Mouse (Mus musculus) intestine, embryonic 14.5 days (tissue): ENCODE measurements around the gene Ube2e1. TPM values are rescaled to one million over a fixed set of nuclear protein-coding genes. Genes with fewer than 3 reads are reported as not detected.

ENCODE experiments used
- ATAC-seq: fragments of 200-750 bp; cut with Nextera tagmentation; replicated peaks from 2 replicates; pipeline ENCODE4 v1.8.0; 2017; ENCODE audit warnings: low read depth, moderate number of reproducible peaks, moderate TSS enrichment, moderate library complexity; ENCODE audit not compliant: low FRiP score, low TSS enrichment
- DNase-seq: peaks from one replicate; pipeline ENCODE4 v3.0.0-alpha.2; 2018; ENCODE audit warnings: low spot score
- H3K27ac ChIP-seq: fragments of 300-500 bp; sonication (generic); 2 replicates; pipeline ENCODE4 v1.5.1; 2014; ENCODE audit warnings: low read depth, mild to moderate bottlenecking, control low read depth
- H3K27me3 ChIP-seq: fragments of 300-500 bp; sonication (generic); replicated peaks from 2 replicates; pipeline ENCODE4 v1.6.1; 2014; ENCODE audit warnings: low read length, control low read depth; ENCODE audit not compliant: control insufficient read depth, insufficient read depth
- H3K36me3 ChIP-seq: fragments of 300-500 bp; sonication (generic); 2 replicates; pipeline ENCODE4 v1.6.1; 2014; ENCODE audit warnings: low read length, control low read depth; ENCODE audit not compliant: control insufficient read depth, insufficient read depth
- H3K4me1 ChIP-seq: fragments of 300-500 bp; sonication (generic); replicated peaks from 2 replicates; pipeline ENCODE4 v1.6.1; 2014; ENCODE audit warnings: low read length, control low read depth, mixed read lengths; ENCODE audit not compliant: control insufficient read depth, insufficient read depth
- H3K4me2 ChIP-seq: fragments of 300-500 bp; sonication (generic); 2 replicates; pipeline ENCODE4 v1.6.1; 2014; ENCODE audit warnings: low read length
- H3K4me3 ChIP-seq: fragments of 300-500 bp; sonication (generic); 2 replicates; pipeline ENCODE4 v1.5.1; 2014; ENCODE audit warnings: low read depth, low read length, control low read depth, mixed read lengths
- H3K9ac ChIP-seq: fragments of 300-500 bp; sonication (generic); 2 replicates; pipeline ENCODE4 v1.6.1; 2014; ENCODE audit warnings: mild to moderate bottlenecking, low read length
- H3K9me3 ChIP-seq: fragments of 300-500 bp; sonication (generic); 2 replicates; pipeline ENCODE4 v1.6.1; 2016; ENCODE audit warnings: low read length, control low read depth; ENCODE audit not compliant: control insufficient read depth
- WGBS: fragments of 180-500 bp; shearing (Covaris S2); extraction: QIAGEN DNeasy Blood & Tissue Kit; methylation state at CpG from one replicate; pipeline ENCODE4 v1.1.7; 2014; 5-methylcytosine and 5-hydroxymethylcytosine counted together
- polyA plus RNA-seq: library from polyadenylated mRNA; unstranded; fragments of >200 nt; fragmentation: Nextera tagmentation; extraction: Ambion mirVana; gene quantifications from 2 replicates; pipeline ENCODE4 v1.2.1, GENCODE M21; 2014

The Ube2e1 gene
- polyA plus RNA-seq, 1 experiment from 2014 or later = 46.4 TPM

- no peaks in the 10 kb centered on the region for H3K36me3 ChIP-seq
- WGBS = 91% methylated on average over 3 of the region's 3 CpGs
- ATAC-seq (no peak), DNase-seq (no peak)
- no peak overlapping the region for H3K27ac ChIP-seq
- H3K4me2 ChIP-seq = no peak overlapping the region
- H3K4me1 ChIP-seq = no peaks in the 10 kb centered on the region
- H3K4me3 ChIP-seq = no peak overlapping the region
- no peak overlapping the region for H3K9ac ChIP-seq
- no peaks in the 10 kb centered on the region for H3K27me3 ChIP-seq
- no peaks in the 10 kb centered on the region for H3K9me3 ChIP-seq
Measured at GRCm38 (mm10) chr14:18341088-18341487, 9.4 kb upstream of the Ube2e1 start.

- Histone ChIP-seq H3K36me3 (no peaks in the 10 kb centered on the region), H3K27me3 (no peaks in the 10 kb centered on the region), H3K9me3 (no peaks in the 10 kb centered on the region), H3K27ac (no peak overlapping the region), H3K9ac (no peak overlapping the region), H3K4me2 (no peak overlapping the region), H3K4me3 (no peak overlapping the region), H3K4me1 (no peaks in the 10 kb centered on the region)
- DNase-seq (no peak), ATAC-seq (no peak)
Measured at GRCm38 (mm10) chr14:18336106-18336505, 4.4 kb upstream of the Ube2e1 start.

DNA sequence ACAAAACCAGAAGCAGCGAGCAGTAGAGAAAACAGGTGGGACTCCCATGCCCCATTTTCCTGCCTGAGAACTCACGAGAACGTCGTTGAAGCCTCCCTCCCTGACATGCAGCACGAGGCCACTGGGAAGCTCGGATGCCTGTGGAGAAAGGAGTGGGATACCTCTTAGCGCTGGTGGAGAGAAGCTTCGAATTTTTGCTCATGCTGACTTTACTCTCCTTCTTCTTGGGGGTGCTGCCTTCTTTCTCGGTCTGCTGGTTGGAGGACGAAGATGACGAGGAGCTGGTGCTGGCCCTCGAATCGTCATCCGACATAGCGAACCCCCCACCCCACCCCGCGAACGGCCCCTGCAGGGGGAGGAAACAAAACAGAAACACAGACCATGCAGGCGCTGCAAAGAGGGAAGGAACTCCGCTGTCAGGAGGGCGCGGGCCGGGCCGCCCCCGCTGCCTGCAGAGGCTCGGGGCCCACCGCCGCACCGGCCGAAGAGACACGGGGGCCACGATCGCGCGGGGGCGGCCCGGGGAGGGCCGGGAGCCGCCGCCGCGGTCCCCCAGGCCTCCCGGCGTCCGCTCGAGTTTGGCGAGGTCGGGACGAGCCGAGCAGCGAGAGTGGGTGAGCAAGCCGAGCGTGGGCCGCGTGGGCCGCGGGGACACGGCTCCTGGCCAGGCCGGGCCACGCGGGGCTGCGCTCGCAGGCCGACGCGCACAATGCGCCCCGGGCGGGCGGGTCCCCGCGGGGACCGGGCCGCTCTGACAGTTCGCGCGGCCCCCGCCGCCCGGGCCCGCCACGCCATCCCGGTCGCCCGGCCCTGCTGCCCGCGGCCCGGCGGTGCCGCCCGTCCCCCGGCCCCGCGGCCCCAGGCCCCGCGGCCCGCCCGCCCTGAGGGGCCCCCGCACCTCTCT lies 618 bp downstream of the Ube2e1 start:
- H3K9ac ChIP-seq = peak overlapping the region; percentile 95
- WGBS = 0% methylated on average over 28 of the region's 99 CpGs
- H3K36me3 ChIP-seq = peaks cover 10% of the 10 kb centered on the region; the same call in 1 of the 2 replicates
- H3K27ac ChIP-seq = peak overlapping the region; percentile 78
- DNase-seq (peak; percentile 81), ATAC-seq (peak; percentile 83)
- peak overlapping the region; percentile 85 for H3K4me3 ChIP-seq
- peak overlapping the region; percentile 66 for H3K4me2 ChIP-seq
- H3K4me1 ChIP-seq = peaks cover 23% of the 10 kb centered on the region
- no peaks in the 10 kb centered on the region for H3K27me3 ChIP-seq
- H3K9me3 ChIP-seq = no peaks in the 10 kb centered on the region

DNA sequence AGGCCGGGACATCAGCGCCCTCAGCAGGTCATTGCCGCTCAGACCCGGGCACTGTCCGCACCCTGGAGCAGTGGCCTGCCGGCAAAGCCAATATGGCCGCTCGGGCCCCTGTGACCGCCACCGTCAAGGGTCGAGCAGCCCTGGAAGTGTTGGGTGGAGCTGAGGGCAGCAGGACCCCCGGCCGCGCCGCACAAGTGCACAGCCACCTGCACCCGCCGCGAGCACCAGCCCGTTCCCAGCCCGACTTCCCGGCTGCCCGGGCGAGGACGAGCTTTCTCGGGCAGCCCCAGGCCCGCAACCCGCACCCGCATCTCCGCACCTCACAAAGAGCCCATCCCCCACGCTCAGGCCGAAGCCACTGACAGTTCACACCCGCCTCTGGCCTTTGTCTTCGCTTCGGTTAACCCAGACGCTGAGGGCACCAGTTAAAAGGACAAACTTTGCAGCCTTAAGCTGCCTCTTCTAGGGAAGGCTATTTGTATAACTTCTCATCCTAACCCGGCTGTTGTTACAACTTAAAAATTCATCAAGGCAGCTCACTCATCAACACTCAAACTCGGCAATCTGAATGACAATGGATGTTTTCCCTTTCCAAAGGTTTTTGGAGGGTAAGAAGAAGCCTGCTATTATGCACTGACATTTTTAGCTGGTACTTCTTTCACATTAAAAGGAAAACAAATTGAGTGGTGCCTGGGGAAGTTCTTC lies 4.5 kb downstream of the Ube2e1 start:
- ATAC-seq (0 out of 2 replicates have a peak, but pooled peaks have one; percentile 17), DNase-seq (peak; percentile 64)
- Histone ChIP-seq H3K4me3 (peak overlapping the region; percentile 38), H3K4me2 (peak overlapping the region; percentile 68), H3K27me3 (no peaks in the 10 kb centered on the region), H3K36me3 (peaks cover 18% of the 10 kb centered on the region; the same call in 1 of the 2 replicates), H3K9me3 (no peaks in the 10 kb centered on the region), H3K4me1 (peaks cover 23% of the 10 kb centered on the region), H3K9ac (peak overlapping the region; percentile 21; the same call in 1 of the 2 replicates), H3K27ac (no peak overlapping the region)
- WGBS = 4% methylated on average over 36 of the region's 37 CpGs

- no peaks in the 10 kb centered on the region for H3K27me3 ChIP-seq
- H3K27ac ChIP-seq = no peak overlapping the region
- 79% methylated on average over 11 of the region's 11 CpGs for WGBS
- H3K9ac ChIP-seq = no peak overlapping the region
- DNase-seq (no peak), ATAC-seq (no peak)
- peaks cover 9% of the 10 kb centered on the region for H3K36me3 ChIP-seq
- no peaks in the 10 kb centered on the region for H3K9me3 ChIP-seq
- H3K4me3 ChIP-seq = no peak overlapping the region
- no peaks in the 10 kb centered on the region for H3K4me1 ChIP-seq
- no peak overlapping the region for H3K4me2 ChIP-seq
Measured at GRCm38 (mm10) chr14:18317457-18318411, 13.9 kb downstream of the Ube2e1 start.

DNA sequence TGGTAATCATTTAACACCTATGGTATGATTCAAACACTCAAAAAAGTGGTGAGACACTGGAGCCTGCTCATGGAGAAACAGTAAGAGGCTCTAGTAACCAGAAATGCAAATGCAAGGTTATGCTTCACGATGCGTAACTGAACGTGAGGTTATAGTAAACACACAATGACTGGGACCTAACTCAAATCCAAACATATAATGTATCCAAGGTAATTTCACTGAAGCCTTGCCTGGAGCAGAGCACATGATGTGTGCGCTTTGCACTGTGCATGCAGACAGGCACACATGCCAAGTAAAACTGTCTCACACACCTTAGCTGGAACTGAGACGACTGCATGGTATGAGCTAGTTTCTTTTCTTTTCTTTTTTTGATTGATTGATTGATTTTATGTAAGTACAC lies 27.5 kb downstream of the Ube2e1 start:
- no peaks in the 10 kb centered on the region for H3K27me3 ChIP-seq
- no peaks in the 10 kb centered on the region for H3K9me3 ChIP-seq
- ATAC-seq (no peak), DNase-seq (no peak)
- H3K4me3 ChIP-seq = no peak overlapping the region
- WGBS = 79% methylated on average over 5 of the region's 5 CpGs
- H3K9ac ChIP-seq = no peak overlapping the region
- no peaks in the 10 kb centered on the region for H3K4me1 ChIP-seq
- H3K27ac ChIP-seq = no peak overlapping the region
- H3K36me3 ChIP-seq = 0 out of 2 replicates have a peak, but pooled peaks cover 4% of the 10 kb centered on the region
- H3K4me2 ChIP-seq = no peak overlapping the region

DNA sequence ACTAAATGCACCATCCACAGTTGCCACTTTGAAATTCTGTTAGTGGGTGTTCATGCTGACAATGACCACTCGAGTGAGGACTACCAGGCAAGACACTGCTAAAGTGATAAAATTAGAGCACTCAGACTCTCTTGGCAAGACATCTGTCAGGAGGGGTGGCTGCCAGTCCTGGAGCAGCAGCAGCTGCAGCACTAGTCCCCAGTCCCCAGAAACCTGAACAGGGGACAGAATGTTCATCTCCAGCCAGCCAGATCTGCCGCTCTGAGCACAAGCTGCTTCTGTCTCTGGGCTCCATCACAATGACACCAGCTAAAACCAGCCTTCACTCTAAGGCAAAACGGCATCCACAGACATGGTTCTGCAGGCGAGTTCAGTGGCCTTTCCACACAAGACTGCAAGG lies 28.4 kb downstream of the Ube2e1 start:
- WGBS = 44% methylated on average over 4 of the region's 4 CpGs
- H3K4me1 ChIP-seq = no peaks in the 10 kb centered on the region
- H3K27me3 ChIP-seq = no peaks in the 10 kb centered on the region
- H3K4me2 ChIP-seq = no peak overlapping the region
- H3K9me3 ChIP-seq = no peaks in the 10 kb centered on the region
- H3K27ac ChIP-seq = no peak overlapping the region
- H3K4me3 ChIP-seq = no peak overlapping the region
- no peak overlapping the region for H3K9ac ChIP-seq
- no peak for ATAC-seq
- 0 out of 2 replicates have a peak, but pooled peaks cover 6% of the 10 kb centered on the region for H3K36me3 ChIP-seq
- no peak for DNase-seq

GRCm38 (mm10) chr14:18302750-18303149 lies 28.9 kb downstream of the Ube2e1 start:
- Histone ChIP-seq H3K9me3 (no peaks in the 10 kb centered on the region), H3K27me3 (no peaks in the 10 kb centered on the region), H3K9ac (no peak overlapping the region), H3K4me2 (no peak overlapping the region), H3K27ac (no peak overlapping the region), H3K4me1 (no peaks in the 10 kb centered on the region), H3K36me3 (0 out of 2 replicates have a peak, but pooled peaks cover 6% of the 10 kb centered on the region), H3K4me3 (no peak overlapping the region)
- DNase-seq = no peak
- ATAC-seq = no peak
- 68% methylated on average over 3 of the region's 3 CpGs for WGBS
